7 mouse cellular contexts compared by ENCODE assay signal in genomic region chr12:108333056-108333455, GRCm38 (mm10). TPM values are rescaled to one million over a fixed set of nuclear protein-coding genes. Genes with fewer than 3 reads are reported as not detected.
A peak's percentile ranks its signal among the peaks of the same experiment; 100 is the strongest.
DNase-seq lines count a peak whose midpoint lies in the region; ATAC-seq lines count a peak whose summit lies in the region.

No protein-coding gene starts in this region.

- no peaks in the 10 kb centered on the region for H3K36me3 ChIP-seq in embryonic facial prominence, embryonic 13.5 days
- no peaks in the 10 kb centered on the region for H3K36me3 ChIP-seq in limb, embryonic 12.5 days
- H3K36me3 ChIP-seq in midbrain, embryonic 14.5 days (ENCODE audit: control insufficient read depth, insufficient read depth, low read length) = no peaks in the 10 kb centered on the region

- no peak overlapping the region for H3K27ac ChIP-seq in embryonic facial prominence, embryonic 13.5 days
- H3K27ac ChIP-seq in limb, embryonic 12.5 days = no peak overlapping the region
- H3K27ac ChIP-seq in midbrain, embryonic 14.5 days (replicated peaks; ENCODE audit: low read depth, low read length) = no peak overlapping the region

- DNase-seq in adrenal gland, postnatal 36 days = peak; percentile 88 to 93
- peak; percentile 89 to 90 for DNase-seq in heart, adult 9 months (ENCODE audit: low spot score in 2 of 2)
- DNase-seq in kidney, adult 8-10 months = peak; percentile 84 to 87
- peak; percentile 89 for DNase-seq in midbrain, embryonic 14.5 days
- DNase-seq in spleen, adult 12 weeks (ENCODE audit: low spot score) = peak; percentile 19

- H3K9ac ChIP-seq in embryonic facial prominence, embryonic 13.5 days = peak overlapping the region; percentile 38; the same call in 1 of the 2 replicates
- no peak overlapping the region for H3K9ac ChIP-seq in limb, embryonic 12.5 days (replicated peaks)
- H3K9ac ChIP-seq in midbrain, embryonic 14.5 days (replicated peaks; ENCODE audit: low read length) = 0 out of 2 replicates have a peak overlapping the region, but pooled peaks have one; percentile 9

- H3K4me3 ChIP-seq in embryonic facial prominence, embryonic 13.5 days = peak overlapping the region; percentile 68
- peak overlapping the region; percentile 68 for H3K4me3 ChIP-seq in limb, embryonic 12.5 days (replicated peaks)
- H3K4me3 ChIP-seq in midbrain, embryonic 14.5 days (replicated peaks; ENCODE audit: low read depth, low read length) = peak overlapping the region; percentile 64

- no peaks in the 10 kb centered on the region for H3K9me3 ChIP-seq in embryonic facial prominence, embryonic 13.5 days
- no peaks in the 10 kb centered on the region for H3K9me3 ChIP-seq in limb, embryonic 12.5 days
- no peaks in the 10 kb centered on the region for H3K9me3 ChIP-seq in midbrain, embryonic 14.5 days (ENCODE audit: control insufficient read depth, low read length)

- under 1% methylated on average over 16 of the region's 16 CpGs for WGBS in embryonic facial prominence, embryonic 13.5 days
- under 1% methylated on average over 16 of the region's 16 CpGs for WGBS in limb, embryonic 12.5 days
- WGBS in midbrain, embryonic 14.5 days = 1% methylated on average over 16 of the region's 16 CpGs

- no peak for ATAC-seq in embryonic facial prominence, embryonic 13.5 days (ENCODE audit: insufficient number of reproducible peaks, insufficient read depth, low FRiP score, low TSS enrichment, low read depth)
- peak; percentile 21 for ATAC-seq in limb, embryonic 12.5 days (ENCODE audit: insufficient number of reproducible peaks, insufficient read depth, low FRiP score, low TSS enrichment, low read depth)
- peak; percentile 34; the same call in 1 of the 2 replicates for ATAC-seq in midbrain, embryonic 14.5 days (ENCODE audit: low FRiP score, low TSS enrichment)

- peak overlapping the region; percentile 99 for H3K4me2 ChIP-seq in embryonic facial prominence, embryonic 13.5 days
- peak overlapping the region; percentile 99 for H3K4me2 ChIP-seq in limb, embryonic 12.5 days
- peak overlapping the region; percentile 98 for H3K4me2 ChIP-seq in midbrain, embryonic 14.5 days (ENCODE audit: low read length)

- H3K4me1 ChIP-seq in embryonic facial prominence, embryonic 13.5 days = peaks cover 22% of the 10 kb centered on the region
- peaks cover 23% of the 10 kb centered on the region for H3K4me1 ChIP-seq in limb, embryonic 12.5 days (replicated peaks)
- peaks cover 19% of the 10 kb centered on the region for H3K4me1 ChIP-seq in midbrain, embryonic 14.5 days (ENCODE audit: control insufficient read depth, insufficient read depth, low read length)

- peaks cover 68% of the 10 kb centered on the region for H3K27me3 ChIP-seq in embryonic facial prominence, embryonic 13.5 days
- H3K27me3 ChIP-seq in limb, embryonic 12.5 days = peaks cover 71% of the 10 kb centered on the region
- peaks cover 13% of the 10 kb centered on the region for H3K27me3 ChIP-seq in midbrain, embryonic 14.5 days (ENCODE audit: control insufficient read depth, insufficient read depth, low read length)

RNA-seq across cellular contexts. Expression of gene Cyp46a1, which starts 1.1 kb away (rescaled TPM):
- total RNA-seq in adrenal gland, postnatal 36 days (2021) = 1 to 10 TPM in 1 of 2 experiments, under 1 TPM in 1; 0.99 to 2.0 TPM
- 8.0 and 9.1 TPM in 2 replicates for polyA plus RNA-seq in embryonic facial prominence, embryonic 13.5 days (2015; fragmentation: Nextera tagmentation; extraction: Ambion mirVana)
- 2.9 and 4.6 TPM in 2 replicates for polyA plus RNA-seq in limb, embryonic 12.5 days (2016; fragmentation: Nextera tagmentation; extraction: Ambion mirVana)
- 12.4 and 14.3 TPM in 2 replicates for polyA plus RNA-seq in midbrain, embryonic 14.5 days (2014; fragmentation: Nextera tagmentation; extraction: Ambion mirVana)

RNA-seq across cellular contexts. Expression of gene Hhipl1, which starts 27.0 kb away (rescaled TPM):
- under 1 TPM; 0.76 to 0.86 TPM for total RNA-seq in adrenal gland, postnatal 36 days (2021)
- 0.44 and 0.69 TPM in 2 replicates for polyA plus RNA-seq in embryonic facial prominence, embryonic 13.5 days (2015; fragmentation: Nextera tagmentation; extraction: Ambion mirVana)
- polyA plus RNA-seq in limb, embryonic 12.5 days (2016; fragmentation: Nextera tagmentation; extraction: Ambion mirVana) = 0.50 and 0.53 TPM in 2 replicates
- polyA plus RNA-seq in midbrain, embryonic 14.5 days (2014; fragmentation: Nextera tagmentation; extraction: Ambion mirVana) = 1.3 and 1.6 TPM in 2 replicates

RNA-seq across cellular contexts. Expression of gene Eml1, which starts 37.7 kb away (rescaled TPM):
- total RNA-seq in adrenal gland, postnatal 36 days (2021) = 10 to 100 TPM; 16.6 to 44.6 TPM
- polyA plus RNA-seq in embryonic facial prominence, embryonic 13.5 days (2015; fragmentation: Nextera tagmentation; extraction: Ambion mirVana) = 45.3 and 46.3 TPM in 2 replicates
- polyA plus RNA-seq in limb, embryonic 12.5 days (2016; fragmentation: Nextera tagmentation; extraction: Ambion mirVana) = 41.4 and 43.8 TPM in 2 replicates
- 45.2 and 49.3 TPM in 2 replicates for polyA plus RNA-seq in midbrain, embryonic 14.5 days (2014; fragmentation: Nextera tagmentation; extraction: Ambion mirVana)

RNA-seq across cellular contexts. Expression of gene Ccdc85c, which starts 57.8 kb away (rescaled TPM):
- total RNA-seq in adrenal gland, postnatal 36 days (2021) = 10 to 100 TPM; 21.6 to 28.8 TPM
- polyA plus RNA-seq in embryonic facial prominence, embryonic 13.5 days (2015; fragmentation: Nextera tagmentation; extraction: Ambion mirVana) = 6.3 and 6.6 TPM in 2 replicates
- 5.2 and 6.6 TPM in 2 replicates for polyA plus RNA-seq in limb, embryonic 12.5 days (2016; fragmentation: Nextera tagmentation; extraction: Ambion mirVana)
- 20.9 and 22.3 TPM in 2 replicates for polyA plus RNA-seq in midbrain, embryonic 14.5 days (2014; fragmentation: Nextera tagmentation; extraction: Ambion mirVana)

Comparison
In these comparisons a context has a peak if more than half of its experiments do, and no peak if none do; other contexts are left out.
1. DNase-seq: peak in every context shown above with its lines; median percentile 90 in adrenal gland, postnatal 36 days; 90 in heart, adult 9 months; 89 in midbrain, embryonic 14.5 days; 86 in kidney, adult 8-10 months; 19 in spleen, adult 12 weeks.